Mouse (Mus musculus) ES-E14 (cell line): Measurements from ENCODE around the gene Ccser2. TPM values are rescaled to one million over a fixed set of nuclear protein-coding genes. Genes with fewer than 3 reads are reported as not detected.
"Not testable (repeated sequence)": the region's sequence is repeated elsewhere in the genome, so short reads cannot be mapped to it uniquely, and the experiment has no call there.

Source experiments
- DNase-seq: peaks from one replicate; pipeline ENCODE4 v3.0.0-alpha.2; 2013; ENCODE audit warnings: low read depth, low spot score
- H3K27ac ChIP-seq: 2 replicates; pipeline ENCODE4 v1.5.1; 2012; ENCODE audit warnings: low read depth, mild to moderate bottlenecking, low read length, moderate library complexity, mixed read lengths; ENCODE audit not compliant: poor library complexity, insufficient read depth, severe bottlenecking
- H3K36me3 ChIP-seq: 2 replicates; pipeline ENCODE4 v1.6.1; 2012; ENCODE audit warnings: mild to moderate bottlenecking, low read length, moderate library complexity, mixed read lengths; ENCODE audit not compliant: control insufficient read depth, poor library complexity, insufficient read depth, severe bottlenecking
- H3K4me1 ChIP-seq, 2 experiments: fragments of 150-350 bp in 1 of 2; sonication (generic) in 1 of 2; 2 replicates each; pipeline ENCODE4 v1.6.1; 2012; ENCODE audit warnings: low read length in 2 of 2, mild to moderate bottlenecking in 1 of 2, mixed read lengths in 1 of 2; ENCODE audit not compliant: control insufficient read depth in 2 of 2, insufficient read depth in 2 of 2, poor library complexity in 1 of 2
- H3K4me3 ChIP-seq, 2 experiments: fragments of 150-350 bp in 1 of 2; sonication (generic) in 1 of 2; 2 replicates each; pipeline ENCODE4 v1.5.1; 2012; ENCODE audit warnings: low read length in 2 of 2, low read depth in 1 of 2, mild to moderate bottlenecking in 1 of 2, mixed read lengths in 1 of 2; ENCODE audit not compliant: insufficient read depth in 1 of 2, poor library complexity in 1 of 2, severe bottlenecking in 1 of 2
- H3K9ac ChIP-seq: 2 replicates; pipeline ENCODE4 v1.6.1; 2012; ENCODE audit warnings: low read depth, mild to moderate bottlenecking, low read length, mixed read lengths; ENCODE audit not compliant: poor library complexity, insufficient read depth, severe bottlenecking
- H3K9me3 ChIP-seq: fragments of 150-350 bp; sonication (generic); 2 replicates; pipeline ENCODE4 v1.6.1; 2012; ENCODE audit warnings: low read depth, mild to moderate bottlenecking, low read length; ENCODE audit not compliant: control insufficient read depth, insufficient read depth
- CHD2 ChIP-seq: IDR thresholded peaks from 2 replicates; pipeline ENCODE4 v1.6.1; 2014; ENCODE audit warnings: mild to moderate bottlenecking, low read depth, low read length, inconsistent platforms
- HCFC1 ChIP-seq: IDR thresholded peaks from 2 replicates; pipeline ENCODE4 v1.6.1; 2012; ENCODE audit warnings: low read length, inconsistent platforms, borderline replicate concordance; ENCODE audit not compliant: insufficient read depth
- MAFK ChIP-seq: IDR thresholded peaks from 2 replicates; pipeline ENCODE4 v1.6.1; 2014; ENCODE audit warnings: mild to moderate bottlenecking, low read depth, low read length, inconsistent platforms; ENCODE audit not compliant: insufficient read depth
- ZC3H11A ChIP-seq: IDR thresholded peaks from 2 replicates; pipeline ENCODE4 v1.6.1; 2012; ENCODE audit warnings: low read depth, mild to moderate bottlenecking, inconsistent platforms, low read length, borderline replicate concordance
- ZNF384 ChIP-seq: IDR thresholded peaks from 2 replicates; pipeline ENCODE4 v1.6.1; 2012; ENCODE audit warnings: low read depth, low read length, inconsistent platforms
- in situ Hi-C, 2 experiments: fragments of 600-800 bp; cut with MboI; formaldehyde crosslinking; loops; one replicate each; pipeline ENCODE4 v1.15.1; 2025; ENCODE audit warnings: low sequenced_read_pairs in 2 of 2, inconsistent platforms in 1 of 2; ENCODE audit not compliant: unreplicated experiment in 2 of 2
- total RNA-seq: library from RNA; depleted of rRNA; stranded (reverse); fragments of 300-350 nt; gene quantifications from 2 replicates; pipeline ENCODE4 v1.2.3, GENCODE M21; 2012

The Ccser2 gene
- total RNA-seq, 1 experiment: 10.4 TPM

GRCm38 (mm10) chr14:37006489-37006888, 37.9 kb upstream of the Ccser2 start:
- TF ChIP-seq HCFC1 (no peak), CHD2 (no peak), MAFK (no peak), ZNF384 (no peak), ZC3H11A (no peak)
- H3K4me1 ChIP-seq: no peaks in the 10 kb centered on the region
- H3K27ac ChIP-seq: no peak overlapping the region
- no peaks in the 10 kb centered on the region for H3K36me3 ChIP-seq
- DNase-seq: no peak
- in situ Hi-C loops: no loop called here
- H3K9me3 ChIP-seq: no peaks in the 10 kb centered on the region
- no peak overlapping the region for H3K9ac ChIP-seq
- no peak overlapping the region for H3K4me3 ChIP-seq

DNA sequence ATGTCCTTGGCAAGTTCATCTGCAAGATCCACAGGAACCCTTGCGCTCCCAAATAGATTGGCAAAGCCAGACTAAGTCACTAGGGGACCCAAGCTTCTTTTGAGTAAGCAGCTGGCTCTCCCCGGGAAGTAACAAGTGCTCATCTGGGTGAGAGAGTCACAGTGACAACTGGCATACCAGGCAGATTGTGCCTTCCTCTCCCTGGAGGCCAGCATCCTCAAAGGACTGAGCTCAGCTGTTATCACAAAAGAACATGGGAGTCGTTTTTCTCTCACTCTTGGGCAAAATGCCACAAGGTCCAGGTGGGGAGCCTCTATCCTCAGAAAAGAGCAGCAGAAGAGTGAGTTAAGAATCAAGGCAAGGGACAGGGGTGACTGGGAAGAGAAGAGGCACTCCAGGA, 37.3 kb upstream of the Ccser2 start:
- TF ChIP-seq MAFK: no peak
- H3K27ac ChIP-seq: no peak overlapping the region
- no peaks in the 10 kb centered on the region for H3K9me3 ChIP-seq
- H3K4me1 ChIP-seq: no peaks in the 10 kb centered on the region
- in situ Hi-C loops: no loop called here
- H3K9ac ChIP-seq: no peak overlapping the region
- DNase-seq: no peak
- H3K4me3 ChIP-seq: no peak overlapping the region
- no peaks in the 10 kb centered on the region for H3K36me3 ChIP-seq

DNA sequence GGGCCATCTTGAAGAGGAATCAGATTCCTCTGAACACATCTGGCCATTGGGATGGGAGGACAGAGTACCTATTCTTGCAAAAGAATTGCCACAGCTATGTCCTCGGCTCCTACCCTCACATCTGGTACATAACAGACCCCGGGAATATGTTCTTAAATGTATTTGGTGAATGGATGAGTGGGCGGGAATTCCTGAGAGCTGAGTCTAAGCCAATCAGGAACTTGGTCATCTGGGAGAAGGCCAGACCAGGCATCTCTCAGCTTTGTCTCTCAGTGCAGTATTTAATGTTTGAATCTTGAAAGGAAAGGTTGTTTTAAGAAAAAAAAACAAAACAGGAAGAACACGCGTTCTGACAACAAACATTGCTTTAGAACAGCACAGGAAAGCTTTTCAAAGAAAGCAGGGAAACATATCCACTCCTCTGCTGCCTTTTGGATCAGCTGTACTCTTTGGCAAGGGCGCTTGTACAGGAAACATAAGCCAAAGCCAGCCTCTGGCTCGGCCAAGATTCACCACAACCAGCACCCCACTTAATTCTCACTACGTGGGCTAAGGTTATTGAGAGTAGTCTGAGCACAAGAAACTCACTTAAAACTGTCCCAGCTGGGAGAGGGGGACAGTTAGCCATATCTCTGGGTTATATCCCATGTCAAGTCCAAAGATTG, 35.0 kb upstream of the Ccser2 start:
- H3K9me3 ChIP-seq: no peaks in the 10 kb centered on the region
- no peak overlapping the region for H3K4me3 ChIP-seq
- H3K27ac ChIP-seq: no peak overlapping the region
- H3K9ac ChIP-seq: no peak overlapping the region
- in situ Hi-C loops: no loop called here
- H3K4me1 ChIP-seq: no peaks in the 10 kb centered on the region
- TF ChIP-seq MAFK: no peak
- TF ChIP-seq CHD2: no peak
- no peak for TF ChIP-seq ZC3H11A
- no peak for DNase-seq
- no peaks in the 10 kb centered on the region for H3K36me3 ChIP-seq

GRCm38 (mm10) chr14:37002852-37003251, 34.3 kb upstream of the Ccser2 start:
- H3K27ac ChIP-seq: no peak overlapping the region
- in situ Hi-C loops: no loop called here
- no peak overlapping the region for H3K9ac ChIP-seq

DNA sequence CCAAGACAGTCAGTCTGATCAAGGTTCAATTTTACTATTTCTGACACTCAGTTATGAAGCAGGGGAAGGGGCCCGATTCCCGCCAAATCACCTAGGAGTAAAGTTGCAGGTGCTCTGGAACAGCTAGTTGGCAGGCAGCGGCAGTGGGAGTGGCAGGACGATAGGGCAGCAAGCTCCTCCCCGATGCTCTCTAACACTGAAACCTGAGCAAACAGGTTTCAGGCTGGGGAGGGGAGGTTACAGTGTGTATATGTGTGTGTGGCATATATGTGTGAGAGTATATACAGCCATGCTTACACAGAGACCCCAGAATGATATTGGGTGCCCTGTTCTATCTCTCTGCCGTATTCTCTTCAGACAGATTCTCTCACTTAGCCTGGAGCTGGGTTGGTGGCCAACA, 32.2 kb upstream of the Ccser2 start:
- H3K4me3 ChIP-seq, DNase-seq, in situ Hi-C loops, H3K9ac ChIP-seq, H3K27ac ChIP-seq, H3K4me1 ChIP-seq, H3K9me3 ChIP-seq, H3K36me3 ChIP-seq: not testable (repeated sequence)

More at GRCm38 (mm10) chr14:37002852-37003251, 34.3 kb upstream of the Ccser2 start:
- Histone ChIP-seq H3K9me3 (no peaks in the 10 kb centered on the region), H3K4me1 (no peaks in the 10 kb centered on the region), H3K4me3 (no peak overlapping the region), H3K36me3 (no peaks in the 10 kb centered on the region)
- DNase-seq: no peak
- no peak for TF ChIP-seq CHD2
- TF ChIP-seq ZC3H11A: no peak
- TF ChIP-seq HCFC1: no peak
- no peak for TF ChIP-seq ZNF384
- TF ChIP-seq MAFK: no peak
